Mouse (Mus musculus) heart, embryonic 13.5 days (tissue): ENCODE measurements around the gene Ksr1. TPM values are rescaled to one million over a fixed set of nuclear protein-coding genes. Genes with fewer than 3 reads are reported as not detected.

Source experiments
- ATAC-seq: fragments of 200-750 bp; cut with Nextera tagmentation; 2 replicates; pipeline ENCODE4 v1.8.0; 2017; ENCODE audit warnings: moderate TSS enrichment; ENCODE audit not compliant: insufficient number of reproducible peaks, low FRiP score, low TSS enrichment; ENCODE audit errors: extremely low read depth
- H3K27ac ChIP-seq: fragments of 300-500 bp; sonication (generic); replicated peaks from 2 replicates; pipeline ENCODE4 v1.5.1; 2015; ENCODE audit warnings: moderate library complexity, mild to moderate bottlenecking, inconsistent platforms
- H3K27me3 ChIP-seq: fragments of 300-500 bp; sonication (generic); replicated peaks from 2 replicates; pipeline ENCODE4 v1.6.1; 2015; ENCODE audit warnings: mild to moderate bottlenecking, inconsistent platforms
- H3K36me3 ChIP-seq: fragments of 300-500 bp; sonication (generic); 2 replicates; pipeline ENCODE4 v1.6.1; 2015; ENCODE audit warnings: mild to moderate bottlenecking, inconsistent platforms
- H3K4me1 ChIP-seq: fragments of 300-500 bp; sonication (generic); 2 replicates; pipeline ENCODE4 v1.6.1; 2015; ENCODE audit warnings: inconsistent platforms
- H3K4me2 ChIP-seq: fragments of 300-500 bp; sonication (generic); 2 replicates; pipeline ENCODE4 v1.6.1; 2015; ENCODE audit warnings: inconsistent platforms, mild to moderate bottlenecking, moderate library complexity
- H3K4me3 ChIP-seq: fragments of 300-500 bp; sonication (generic); 2 replicates; pipeline ENCODE4 v1.5.1; 2015; ENCODE audit warnings: moderate library complexity, mild to moderate bottlenecking, inconsistent platforms
- H3K9ac ChIP-seq: fragments of 300-500 bp; sonication (generic); 2 replicates; pipeline ENCODE4 v1.6.1; 2015; ENCODE audit warnings: inconsistent platforms, mild to moderate bottlenecking, moderate library complexity
- H3K9me3 ChIP-seq: fragments of 300-500 bp; sonication (generic); 2 replicates; pipeline ENCODE4 v1.6.1; 2016; ENCODE audit warnings: inconsistent platforms
- WGBS: fragments of 180-500 bp; shearing (Covaris S2); methylation state at CpG from one replicate; pipeline ENCODE4 v1.1.7; 2015; ENCODE audit warnings: mixed read lengths; 5-methylcytosine and 5-hydroxymethylcytosine counted together
- polyA plus RNA-seq: library from polyadenylated mRNA; unstranded; fragments of >200 nt; fragmentation: Nextera tagmentation; extraction: Ambion mirVana; gene quantifications from 2 replicates; pipeline ENCODE4 v1.2.1, GENCODE M21; 2015

Ksr1 gene
- polyA plus RNA-seq, 1 experiment from 2014 or later: 2.4 TPM

DNA sequence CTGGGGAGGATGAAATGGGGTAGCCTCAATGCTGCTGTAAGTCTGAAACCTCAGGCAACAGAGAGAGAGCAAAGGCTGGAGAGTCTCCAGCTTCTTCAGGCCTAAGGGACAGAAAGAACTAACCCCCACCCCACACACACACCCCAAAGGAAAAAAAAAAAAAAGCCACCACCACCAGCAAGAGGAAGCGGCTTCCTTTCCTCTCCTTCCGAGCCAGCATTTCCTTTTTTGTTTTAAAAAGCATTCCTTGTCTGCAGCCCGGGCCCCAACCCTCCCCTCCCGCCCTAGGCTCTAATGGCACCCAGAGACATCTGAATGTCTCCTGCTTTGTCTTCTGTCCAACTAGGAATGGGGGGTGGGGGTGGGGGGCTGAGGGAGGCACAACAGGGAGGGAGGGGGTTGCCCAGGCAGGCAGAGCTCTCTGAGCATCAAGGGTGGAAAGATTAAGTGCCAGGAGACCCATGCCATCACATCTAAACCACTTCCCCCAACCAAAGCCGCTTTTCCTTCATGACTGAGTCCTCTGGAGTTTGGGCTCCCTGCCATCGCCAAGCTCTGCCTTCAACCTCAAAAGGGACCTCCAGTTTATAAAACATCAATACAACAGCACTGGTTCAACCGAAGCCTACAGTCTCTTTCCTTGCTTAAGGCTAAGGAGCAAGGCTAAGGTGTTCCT is 10.4 kb downstream of the Ksr1 start:
- Histone ChIP-seq H3K4me2 (peak overlapping the region; percentile 16; the same call in 1 of the 2 replicates), H3K9me3 (no peaks in the 10 kb centered on the region), H3K27me3 (no peaks in the 10 kb centered on the region), H3K27ac (peak overlapping the region; percentile 78), H3K4me1 (peaks cover 84% of the 10 kb centered on the region), H3K36me3 (0 out of 2 replicates have a peak, but pooled peaks cover 2% of the 10 kb centered on the region), H3K4me3 (no peak overlapping the region), H3K9ac (peak overlapping the region; percentile 61)
- ATAC-seq: no peak
- WGBS: 36% methylated on average over 7 of the region's 7 CpGs

DNA sequence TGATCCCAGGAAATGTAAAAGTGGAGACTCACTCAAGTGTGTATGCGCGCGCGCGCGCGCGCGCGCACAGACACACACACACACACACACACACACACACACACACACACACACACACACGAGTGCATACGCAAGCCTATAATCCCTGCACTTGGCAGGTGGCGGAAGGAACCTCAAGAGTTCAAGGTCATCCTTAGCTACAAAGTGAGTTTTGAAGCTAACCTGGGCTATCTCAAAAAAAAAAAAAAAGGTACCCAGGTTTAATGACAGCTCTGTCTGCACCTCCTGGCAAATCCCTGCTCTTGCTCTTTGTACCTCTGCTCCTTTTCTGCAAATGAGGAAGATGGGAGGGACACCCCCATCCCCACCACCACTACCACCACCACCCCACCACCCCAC is 11.1 kb downstream of the Ksr1 start:
- 95% methylated on average over 13 of the region's 13 CpGs for WGBS
- Histone ChIP-seq H3K4me3 (no peak overlapping the region), H3K27ac (peak overlapping the region; percentile 78), H3K9me3 (no peaks in the 10 kb centered on the region), H3K4me1 (peaks cover 84% of the 10 kb centered on the region), H3K4me2 (no peak overlapping the region), H3K27me3 (no peaks in the 10 kb centered on the region), H3K36me3 (0 out of 2 replicates have a peak, but pooled peaks cover 2% of the 10 kb centered on the region), H3K9ac (no peak overlapping the region)
- no peak for ATAC-seq

DNA sequence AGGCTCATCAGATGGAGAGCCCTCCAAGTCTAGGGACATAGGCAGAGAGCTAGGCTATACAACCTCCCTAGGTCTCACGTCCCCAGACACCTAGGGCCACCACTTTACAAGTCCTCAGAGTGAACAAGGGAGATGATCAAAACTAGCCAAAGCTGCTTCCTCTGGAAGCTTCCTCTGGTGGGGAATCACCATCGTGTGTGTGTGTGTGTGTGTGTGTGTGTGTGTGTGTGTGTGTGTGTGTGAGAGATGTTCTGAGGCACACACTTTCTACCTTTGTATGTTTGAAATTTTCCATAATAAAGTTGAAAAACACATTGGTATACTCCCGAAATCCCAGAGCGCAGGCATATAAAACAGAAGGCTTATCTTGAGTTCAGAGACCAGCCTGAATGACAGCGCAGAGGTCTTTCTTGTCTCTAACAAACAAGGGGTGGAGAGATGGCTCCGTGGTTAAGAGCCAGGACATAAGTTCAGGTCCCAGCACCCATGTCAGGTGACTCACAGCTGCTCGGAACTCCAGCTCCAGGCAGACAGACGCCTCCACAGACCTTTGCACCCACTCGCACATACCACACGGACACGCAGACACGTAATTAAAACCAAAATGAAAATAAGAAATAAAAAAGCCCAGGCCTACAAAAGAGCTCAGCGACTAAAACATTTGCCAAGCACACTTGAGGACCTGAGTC is 11.6 kb downstream of the Ksr1 start:
- Histone ChIP-seq H3K27me3 (no peaks in the 10 kb centered on the region), H3K4me2 (no peak overlapping the region), H3K36me3 (0 out of 2 replicates have a peak, but pooled peaks cover 2% of the 10 kb centered on the region), H3K4me3 (no peak overlapping the region), H3K4me1 (peaks cover 88% of the 10 kb centered on the region), H3K9me3 (no peaks in the 10 kb centered on the region), H3K27ac (no peak overlapping the region), H3K9ac (peak overlapping the region; percentile 1; the same call in 1 of the 2 replicates)
- no peak for ATAC-seq
- 65% methylated on average over 13 of the region's 13 CpGs for WGBS

DNA sequence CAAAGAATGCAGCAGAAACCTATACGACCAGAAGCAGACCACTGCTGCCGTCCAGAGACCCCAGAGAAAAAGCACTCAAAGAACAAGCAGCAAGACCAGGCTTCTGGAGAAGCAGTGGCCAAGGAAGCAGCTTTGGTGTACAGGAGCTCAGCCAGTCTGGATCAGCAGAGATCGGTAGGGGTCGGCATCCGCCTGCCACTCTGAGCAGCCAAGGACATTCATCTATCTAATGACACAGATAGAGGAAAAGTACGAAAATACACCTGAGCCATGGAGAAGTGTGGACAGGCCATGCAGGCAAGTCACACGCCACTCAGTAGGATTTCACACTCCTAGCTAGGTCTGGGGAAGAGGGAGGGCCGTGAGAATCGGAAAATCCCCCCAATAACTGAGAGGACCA is 12.2 kb downstream of the Ksr1 start:
- Histone ChIP-seq H3K9ac (peak overlapping the region; percentile 1; the same call in 1 of the 2 replicates), H3K9me3 (no peaks in the 10 kb centered on the region), H3K27me3 (no peaks in the 10 kb centered on the region), H3K4me1 (peaks cover 89% of the 10 kb centered on the region), H3K4me2 (no peak overlapping the region), H3K27ac (peak overlapping the region; percentile 20; the same call in 1 of the 2 replicates), H3K4me3 (no peak overlapping the region), H3K36me3 (0 out of 2 replicates have a peak, but pooled peaks cover 2% of the 10 kb centered on the region)
- 52% methylated on average over 9 of the region's 9 CpGs for WGBS
- ATAC-seq: no peak

DNA sequence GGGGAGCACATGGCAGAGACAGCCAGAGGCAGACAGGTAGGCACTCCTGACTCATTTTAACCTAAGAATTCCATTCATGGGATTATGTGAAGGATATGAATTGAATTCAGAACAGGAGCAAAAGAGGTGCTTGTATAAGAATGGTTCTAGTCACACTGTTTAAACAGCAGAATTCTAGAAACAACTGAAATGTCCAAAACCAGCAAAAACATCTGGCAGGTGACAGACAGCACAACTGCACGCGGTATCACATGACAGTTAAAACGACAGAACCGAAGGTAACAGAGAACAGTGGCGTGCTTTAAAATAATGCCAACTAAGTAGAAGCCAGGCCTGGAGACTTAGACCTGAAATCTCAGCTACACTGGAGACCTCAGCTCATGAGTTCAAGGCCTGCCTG is 13.2 kb downstream of the Ksr1 start:
- Histone ChIP-seq H3K9ac (no peak overlapping the region), H3K9me3 (no peaks in the 10 kb centered on the region), H3K4me1 (peaks cover 83% of the 10 kb centered on the region), H3K4me3 (no peak overlapping the region), H3K27me3 (no peaks in the 10 kb centered on the region), H3K4me2 (no peak overlapping the region), H3K36me3 (peaks cover 4% of the 10 kb centered on the region; the same call in 1 of the 2 replicates), H3K27ac (no peak overlapping the region)
- 83% methylated on average over 5 of the region's 5 CpGs for WGBS
- no peak for ATAC-seq

DNA sequence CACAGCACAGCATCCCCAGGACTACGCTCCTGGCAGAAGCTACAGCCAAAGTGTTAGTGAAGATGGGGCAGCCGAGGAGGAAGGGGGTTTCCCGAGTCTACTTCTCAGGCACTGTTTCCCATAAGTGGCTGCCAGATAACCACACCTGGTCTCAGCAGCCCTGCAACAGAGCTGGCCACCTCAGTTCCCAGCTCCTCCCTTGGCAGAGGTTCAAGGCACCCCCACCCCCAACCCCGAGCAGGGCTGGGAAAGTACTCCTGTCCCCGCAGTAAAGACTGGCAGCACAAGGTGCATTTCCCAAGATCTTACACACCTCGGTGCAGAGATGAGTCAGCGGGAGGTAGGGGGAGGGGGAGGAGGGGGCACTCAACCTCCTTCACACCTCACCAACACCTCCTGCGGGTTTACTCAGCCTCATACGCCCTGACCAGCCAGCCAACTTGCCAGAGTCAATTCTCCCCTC is 14.2 kb downstream of the Ksr1 start:
- no peak for ATAC-seq
- Histone ChIP-seq H3K4me2 (peak overlapping the region; percentile 10; the same call in 1 of the 2 replicates), H3K27me3 (no peaks in the 10 kb centered on the region), H3K4me1 (peaks cover 80% of the 10 kb centered on the region), H3K9me3 (0 out of 2 replicates have a peak, but pooled peaks cover 5% of the 10 kb centered on the region), H3K4me3 (no peak overlapping the region), H3K27ac (0 out of 2 replicates have a peak overlapping the region, but pooled peaks have one; percentile 32), H3K36me3 (peaks cover 9% of the 10 kb centered on the region; the same call in 1 of the 2 replicates), H3K9ac (peak overlapping the region; percentile 50; the same call in 1 of the 2 replicates)
- 38% methylated on average over 9 of the region's 9 CpGs for WGBS

DNA sequence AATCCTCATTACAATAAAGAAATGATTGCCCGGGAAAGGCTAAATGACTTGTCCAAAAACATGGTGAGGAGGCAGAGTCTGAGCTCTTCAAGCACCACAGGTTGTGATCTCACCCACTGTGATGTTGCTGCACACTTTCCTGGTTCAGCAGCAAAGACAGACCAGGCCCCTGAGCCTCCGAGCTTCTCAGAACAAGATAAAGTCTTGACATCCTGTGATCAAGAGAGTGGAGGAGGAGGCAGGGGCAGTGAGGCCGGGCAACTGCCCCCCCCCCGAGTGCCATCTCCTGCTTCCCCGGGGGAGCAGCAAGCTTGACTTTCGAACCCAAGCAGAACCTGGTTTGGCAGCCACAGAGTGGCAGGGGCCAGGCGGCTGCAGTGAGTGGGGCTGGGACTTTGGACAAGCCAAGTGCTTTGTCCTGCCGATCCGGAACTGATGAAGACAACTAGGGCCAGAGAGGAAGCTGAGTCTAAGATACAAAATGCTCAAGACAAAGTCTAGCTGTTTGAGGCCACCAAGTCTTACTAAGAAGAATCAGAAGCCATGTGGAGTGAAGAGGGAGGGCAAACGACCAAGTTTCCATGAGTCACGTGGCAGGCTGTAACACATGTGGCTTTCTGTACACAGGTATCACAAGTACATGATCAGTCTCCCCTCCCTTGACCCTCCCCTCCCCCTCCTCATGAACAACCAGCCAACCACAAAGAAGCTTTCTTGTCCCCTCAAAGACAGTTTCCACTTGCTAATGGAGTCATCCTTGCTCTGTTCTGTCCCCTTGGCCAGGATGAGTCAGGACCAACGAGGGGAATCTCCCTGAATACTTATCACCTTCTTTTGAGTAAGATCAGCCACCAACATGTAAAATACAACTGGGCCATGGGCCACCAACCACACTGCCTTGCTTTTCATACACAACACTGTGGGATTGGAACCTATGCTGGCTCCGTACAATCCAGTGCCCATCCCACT is 16.5 kb downstream of the Ksr1 start:
- Histone ChIP-seq H3K4me3 (no peak overlapping the region), H3K4me1 (peaks cover 78% of the 10 kb centered on the region), H3K27ac (no peak overlapping the region), H3K36me3 (peaks cover 7% of the 10 kb centered on the region; the same call in 1 of the 2 replicates), H3K9ac (no peak overlapping the region), H3K4me2 (no peak overlapping the region), H3K9me3 (0 out of 2 replicates have a peak, but pooled peaks cover 5% of the 10 kb centered on the region), H3K27me3 (no peaks in the 10 kb centered on the region)
- ATAC-seq: no peak
- 53% methylated on average over 13 of the region's 13 CpGs for WGBS

DNA sequence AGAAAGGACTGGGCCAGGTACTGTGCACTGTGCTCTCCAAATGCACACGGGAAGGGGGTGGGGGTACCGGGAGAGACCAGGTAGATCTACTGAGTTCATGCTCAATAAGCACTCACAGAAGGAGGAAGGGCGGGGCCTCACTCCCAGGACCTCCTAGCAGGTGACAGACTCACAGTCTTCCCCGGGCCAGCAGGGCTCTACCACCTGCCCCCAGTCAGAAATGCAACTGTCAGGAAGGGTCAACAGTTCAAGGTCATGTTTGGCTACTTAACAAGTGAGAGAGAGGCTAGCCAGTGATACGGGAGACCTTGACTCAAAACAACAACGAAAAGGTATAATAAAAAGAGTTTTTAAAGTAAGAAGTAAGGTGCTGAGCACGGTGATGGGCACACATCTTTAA is 18.0 kb downstream of the Ksr1 start:
- 85% methylated on average over 7 of the region's 7 CpGs for WGBS
- Histone ChIP-seq H3K27ac (no peak overlapping the region), H3K4me2 (no peak overlapping the region), H3K27me3 (no peaks in the 10 kb centered on the region), H3K4me3 (no peak overlapping the region), H3K4me1 (peaks cover 75% of the 10 kb centered on the region), H3K9me3 (0 out of 2 replicates have a peak, but pooled peaks cover 5% of the 10 kb centered on the region), H3K9ac (no peak overlapping the region), H3K36me3 (peaks cover 7% of the 10 kb centered on the region; the same call in 1 of the 2 replicates)
- no peak for ATAC-seq

DNA sequence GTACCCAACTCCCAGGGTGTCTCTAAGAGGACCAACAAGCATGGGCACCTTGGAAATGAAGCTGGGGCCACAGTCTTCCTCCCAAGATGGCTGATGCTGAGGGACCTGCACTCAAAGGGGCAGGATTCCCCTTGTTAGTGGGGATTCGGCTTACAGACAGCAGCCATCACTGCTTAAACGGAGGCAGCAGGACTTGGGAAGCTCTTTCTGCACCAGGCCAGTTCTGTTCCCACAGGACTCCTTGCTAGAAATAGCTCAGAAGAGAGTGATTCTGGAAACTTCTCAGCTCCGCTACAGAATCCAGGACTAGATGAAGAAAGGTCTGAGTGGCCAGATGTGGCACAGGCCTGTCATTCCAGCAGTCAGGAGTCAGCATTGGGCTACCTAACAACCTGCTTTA is 19.2 kb downstream of the Ksr1 start:
- 57% methylated on average over 3 of the region's 3 CpGs for WGBS
- no peak overlapping the region for H3K27ac ChIP-seq
- no peak overlapping the region for H3K9ac ChIP-seq
- no peaks in the 10 kb centered on the region for H3K27me3 ChIP-seq
- H3K4me3 ChIP-seq: no peak overlapping the region
- H3K36me3 ChIP-seq: peaks cover 7% of the 10 kb centered on the region; the same call in 1 of the 2 replicates
- H3K9me3 ChIP-seq: 0 out of 2 replicates have a peak, but pooled peaks cover 5% of the 10 kb centered on the region
- H3K4me2 ChIP-seq: no peak overlapping the region
- H3K4me1 ChIP-seq: peaks cover 76% of the 10 kb centered on the region
- ATAC-seq: no peak

DNA sequence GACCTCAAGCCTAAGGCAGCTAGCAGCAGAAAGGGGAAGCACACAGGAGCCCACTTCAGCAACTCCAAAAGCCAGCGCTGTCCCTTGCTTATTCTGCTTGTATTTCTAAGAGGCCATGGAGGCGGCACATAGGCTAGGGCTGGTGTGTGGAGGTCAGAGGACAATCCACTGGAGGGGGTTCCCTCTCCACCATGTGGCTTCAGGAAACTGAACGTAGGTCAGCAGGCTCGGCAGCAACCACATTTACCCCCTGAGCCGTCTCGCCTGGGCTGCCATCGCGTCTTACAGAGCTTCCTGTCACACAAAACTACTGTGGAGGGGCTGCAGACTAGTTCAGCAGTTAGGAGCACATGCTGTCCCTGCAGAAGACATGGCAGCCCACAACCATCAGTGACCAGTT is 20.4 kb downstream of the Ksr1 start:
- Histone ChIP-seq H3K4me1 (peaks cover 67% of the 10 kb centered on the region), H3K9me3 (0 out of 2 replicates have a peak, but pooled peaks cover 5% of the 10 kb centered on the region), H3K4me3 (no peak overlapping the region), H3K9ac (no peak overlapping the region), H3K27me3 (no peaks in the 10 kb centered on the region), H3K36me3 (peaks cover 7% of the 10 kb centered on the region; the same call in 1 of the 2 replicates), H3K27ac (no peak overlapping the region), H3K4me2 (no peak overlapping the region)
- ATAC-seq: no peak
- 59% methylated on average over 8 of the region's 8 CpGs for WGBS
